Mouse (Mus musculus): ENCODE measurements around the gene Snorc.

Gene Snorc

DNA sequence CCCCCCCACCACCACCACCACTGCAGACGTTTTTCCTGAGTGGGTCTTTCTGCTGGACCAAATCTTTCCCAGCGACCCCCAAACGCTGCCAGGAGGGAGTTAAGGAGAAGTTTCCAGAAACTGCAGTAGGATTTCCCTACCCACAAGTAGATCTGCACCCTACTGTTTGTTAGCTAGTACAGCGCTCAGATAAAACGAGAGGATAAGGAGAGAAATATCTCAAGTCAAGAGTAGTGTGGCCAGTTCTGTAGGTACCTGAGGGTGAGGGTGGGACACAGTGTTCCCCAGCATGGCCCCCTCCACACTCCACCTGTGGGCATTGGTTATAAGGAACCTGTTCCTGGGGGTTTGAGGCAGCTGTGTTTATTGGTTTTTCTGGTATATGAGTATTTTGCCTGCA is 40.8 kb downstream of the Snorc start:
- no peak for DNase-seq

DNA sequence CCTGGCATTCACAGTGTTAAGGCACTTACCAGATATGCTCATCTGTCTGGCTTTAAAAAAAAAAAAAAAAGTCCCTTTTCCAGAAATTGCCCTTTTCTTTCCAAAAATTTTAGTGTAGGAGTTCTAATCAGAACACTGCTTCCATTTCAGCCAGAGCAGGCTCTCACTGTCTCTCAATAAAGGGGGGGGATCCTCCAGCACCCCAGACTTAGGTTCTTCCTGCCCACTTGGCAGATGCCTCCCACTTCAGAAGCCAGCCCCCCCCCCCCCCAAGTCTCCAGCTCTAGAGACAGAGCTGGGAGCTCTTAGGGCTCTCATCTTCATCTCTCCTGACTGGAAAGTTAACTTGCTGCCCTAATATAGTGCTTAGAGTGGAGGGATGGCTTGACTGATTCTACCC is 50.4 kb downstream of the Snorc start:
- no peak for DNase-seq

DNA sequence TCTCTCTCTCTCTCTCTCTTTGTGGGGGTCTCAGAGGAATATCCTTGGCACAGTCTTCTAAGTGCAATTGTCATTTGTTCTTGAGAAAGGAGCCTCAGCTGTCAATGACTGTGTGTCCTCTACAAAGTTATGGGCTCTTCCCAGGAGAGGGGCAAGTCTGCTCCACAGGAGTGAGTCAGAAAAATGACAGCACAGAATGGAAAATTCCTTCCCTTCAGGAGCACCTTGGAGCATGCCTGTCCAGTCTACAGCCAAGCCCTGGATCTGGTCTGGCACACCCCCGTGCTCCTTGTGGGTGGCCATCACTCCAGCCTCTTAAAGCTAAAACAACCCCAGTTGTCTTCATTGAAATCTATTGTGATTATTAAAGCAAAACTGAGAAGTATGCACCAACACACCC is 51.5 kb downstream of the Snorc start:
- no peak for DNase-seq

DNA sequence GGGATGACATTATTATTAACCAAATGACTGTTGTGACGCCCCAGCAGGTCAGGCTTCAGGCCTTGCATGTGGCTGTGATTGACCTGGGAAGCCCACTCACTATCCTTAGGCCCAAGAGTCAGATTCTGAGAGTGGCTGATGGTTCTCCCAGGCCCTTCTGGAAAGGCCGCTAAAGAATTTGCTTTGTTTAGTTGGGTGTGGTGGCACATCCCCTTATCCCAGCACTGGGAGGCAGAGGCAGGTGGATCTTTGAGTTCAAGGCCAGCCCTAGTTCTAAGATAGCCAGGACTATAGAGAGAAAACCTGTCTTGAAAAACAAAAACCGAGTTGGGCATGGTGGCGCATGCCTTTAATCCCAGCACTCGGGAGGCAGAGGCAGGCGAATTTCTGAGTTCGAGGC is 55.0 kb downstream of the Snorc start:
- DNase-seq, result no peak
